Mouse (Mus musculus) cortical plate, adult 2 months (tissue): ENCODE data around the gene Tmem44. TPM values are rescaled to one million over a fixed set of nuclear protein-coding genes. Genes with fewer than 3 reads are reported as not detected.
A peak's percentile ranks its signal among the peaks of the same experiment; 100 is the strongest.

Experiments
- H3K27ac ChIP-seq: fragments of 200-500 bp; 2 replicates; pipeline ENCODE4 v1.5.1; 2012; ENCODE audit warnings: low read length, control low read depth, inconsistent platforms; ENCODE audit not compliant: insufficient read depth
- H3K4me1 ChIP-seq: fragments of 200-500 bp; 2 replicates; pipeline ENCODE4 v1.6.1; 2011; ENCODE audit warnings: low read length; ENCODE audit not compliant: control insufficient read depth, insufficient read depth
- H3K4me3 ChIP-seq: fragments of 200-500 bp; 2 replicates; pipeline ENCODE4 v1.5.1; 2011; ENCODE audit warnings: mild to moderate bottlenecking, low read length, control low read depth; ENCODE audit not compliant: insufficient read depth
- CTCF ChIP-seq: fragments of 200-500 bp; IDR thresholded peaks from 2 replicates; pipeline ENCODE4 v1.5.1; 2011; ENCODE audit warnings: mild to moderate bottlenecking, control low read depth, low read length; ENCODE audit not compliant: insufficient read depth; ENCODE audit errors: extremely low read depth
- POLR2A ChIP-seq: fragments of 200-500 bp; IDR thresholded peaks from 2 replicates; pipeline ENCODE4 v1.6.1; 2011; ENCODE audit warnings: mild to moderate bottlenecking, low read length, control low read depth; ENCODE audit not compliant: insufficient read depth; ENCODE audit errors: extremely low read depth
- polyA plus RNA-seq: library from polyadenylated mRNA; depleted of rRNA; stranded (reverse); fragments of >200 nt; gene quantifications from 2 replicates; pipeline ENCODE4 v1.2.3, GENCODE M21; 2012

Gene Tmem44
- polyA plus RNA-seq, 1 experiment = 92.0 TPM

DNA sequence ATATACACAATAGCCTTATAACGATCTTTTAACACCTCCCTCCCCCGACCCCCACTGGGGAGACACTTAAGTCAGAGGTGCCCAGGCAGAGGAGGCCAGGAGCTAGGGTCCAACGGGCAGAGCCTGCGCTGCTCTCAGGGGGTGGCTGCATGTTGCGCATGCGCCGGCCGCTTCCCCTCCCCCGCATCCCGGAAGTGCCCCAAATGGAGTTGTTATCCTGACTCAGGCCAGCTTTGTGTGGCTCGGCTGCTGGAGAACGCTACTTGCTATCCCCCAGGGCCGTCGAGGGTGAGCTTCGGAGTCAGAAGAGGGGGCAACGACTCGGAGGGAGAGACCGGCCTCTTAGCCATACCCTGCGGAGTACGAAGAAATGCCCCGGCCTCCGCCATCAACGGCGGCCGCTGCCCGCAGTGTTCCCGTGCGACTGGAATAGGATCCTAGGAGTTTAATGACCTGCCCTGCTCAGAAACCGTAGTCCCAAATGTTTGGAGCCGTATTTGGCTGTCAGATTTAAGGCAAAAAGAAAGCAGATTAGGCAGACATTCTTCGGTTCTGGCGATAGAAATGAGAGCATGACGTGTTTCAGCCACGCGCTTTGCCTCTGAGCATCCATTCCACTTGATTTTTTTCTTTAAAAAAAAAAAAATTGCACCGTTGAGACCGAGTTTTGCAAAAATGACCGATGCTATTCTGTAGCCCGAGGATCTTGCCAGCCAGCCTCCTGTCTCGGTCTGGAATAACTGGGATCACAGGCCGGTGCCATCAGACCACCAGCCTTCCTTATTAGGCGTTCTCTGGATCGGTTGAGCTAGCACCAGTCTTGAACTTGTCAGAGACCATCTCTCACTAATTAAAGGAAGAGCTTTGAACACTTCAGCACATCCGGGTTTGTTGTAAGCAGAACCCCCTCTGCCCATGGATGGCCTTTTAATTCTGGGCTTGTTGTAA, 39.9 kb downstream of the Tmem44 start:
- Histone ChIP-seq H3K4me1 (no peaks in the 10 kb centered on the region; the same call in 1 of the 2 replicates), H3K4me3 (peak overlapping the region; percentile 37), H3K27ac (peak overlapping the region; percentile 58)
- TF ChIP-seq CTCF (no peak), POLR2A (peak; percentile 92)

DNA sequence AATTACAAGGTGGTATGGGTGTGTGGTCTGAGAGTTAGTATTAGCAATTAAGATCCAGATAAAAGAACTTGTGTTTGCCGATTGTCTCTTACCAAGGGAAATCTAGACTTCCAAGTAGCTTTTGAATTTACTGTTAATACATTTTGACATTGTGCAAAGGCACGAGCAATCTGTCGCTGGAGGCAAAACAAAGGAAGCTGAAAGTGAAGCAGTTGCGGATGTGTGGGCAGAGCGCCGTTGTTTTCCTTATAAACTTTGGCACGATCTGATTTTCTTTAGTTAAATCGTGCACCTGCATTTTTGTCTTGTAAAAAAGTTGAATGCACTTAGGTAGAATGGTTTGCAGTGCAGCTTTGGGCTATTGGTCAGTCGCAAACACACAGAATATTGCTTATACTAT, 40.6 kb downstream of the Tmem44 start:
- TF ChIP-seq CTCF (no peak), POLR2A (no peak)
- Histone ChIP-seq H3K27ac (peak overlapping the region; percentile 25; the same call in 1 of the 2 replicates), H3K4me1 (no peaks in the 10 kb centered on the region; the same call in 1 of the 2 replicates), H3K4me3 (peak overlapping the region; percentile 37)

DNA sequence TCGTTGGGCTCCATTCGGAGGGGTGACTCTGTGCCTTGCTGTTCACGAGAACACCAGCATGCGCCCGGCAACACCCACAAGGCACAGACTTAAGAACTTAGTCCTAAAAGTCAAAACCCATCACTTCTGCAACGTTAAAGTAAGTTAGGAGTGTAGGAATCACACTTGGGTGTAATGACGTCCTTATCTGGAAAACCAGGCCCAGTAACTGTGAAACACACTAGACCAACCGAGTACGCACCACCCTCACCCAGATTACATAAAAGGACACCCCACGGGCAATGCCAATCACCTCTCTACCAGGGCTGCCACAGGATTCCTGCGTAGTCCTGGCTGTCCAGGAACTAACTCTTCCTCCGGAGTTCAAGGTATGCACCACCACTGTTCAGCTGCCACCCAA, 41.3 kb downstream of the Tmem44 start:
- H3K4me3 ChIP-seq = no peak overlapping the region
- TF ChIP-seq POLR2A (no peak), CTCF (no peak)
- no peak overlapping the region for H3K27ac ChIP-seq
- no peaks in the 10 kb centered on the region; the same call in 1 of the 2 replicates for H3K4me1 ChIP-seq

DNA sequence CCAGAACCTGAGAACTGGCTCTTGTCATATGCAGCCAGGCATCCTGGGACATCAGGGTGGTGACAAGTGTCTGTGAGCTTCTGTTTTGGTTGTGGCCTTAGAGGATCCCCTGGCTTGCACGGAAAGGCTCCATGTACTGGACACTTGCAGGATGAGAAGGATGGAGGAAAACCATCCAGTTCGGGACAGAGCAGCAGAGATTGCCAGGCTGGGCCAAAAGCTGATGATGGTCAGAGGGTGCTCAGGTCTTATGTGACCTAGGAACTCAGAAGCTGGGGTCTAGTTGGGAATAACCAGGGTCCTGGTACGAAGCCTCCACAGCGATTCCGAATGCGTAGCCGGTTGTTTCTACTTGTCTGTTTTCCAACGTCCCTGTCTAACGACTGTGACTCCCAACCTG, 41.9 kb downstream of the Tmem44 start:
- H3K4me1 ChIP-seq = no peaks in the 10 kb centered on the region; the same call in 1 of the 2 replicates
- H3K4me3 ChIP-seq = no peak overlapping the region
- TF ChIP-seq POLR2A (no peak), CTCF (no peak)
- no peak overlapping the region for H3K27ac ChIP-seq

DNA sequence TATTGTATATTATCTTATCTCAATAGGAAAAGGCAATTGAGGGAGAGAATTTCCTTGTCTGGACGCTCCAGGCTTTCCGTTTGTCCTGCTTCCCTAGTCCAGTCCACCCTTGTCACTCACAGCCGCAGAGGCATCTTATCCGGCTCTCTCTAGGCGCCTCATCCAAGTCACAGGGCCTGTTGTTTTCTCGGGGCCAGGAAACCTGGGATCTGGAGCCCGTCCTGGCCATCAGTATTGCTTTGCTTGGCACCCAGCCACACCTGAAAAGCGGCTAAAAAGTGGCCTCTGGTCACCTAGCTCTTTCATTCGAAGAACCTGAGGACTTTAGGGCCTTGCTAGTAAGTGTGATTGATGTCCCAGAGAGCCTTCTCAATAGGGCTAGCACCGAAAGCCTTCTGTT, 43.5 kb downstream of the Tmem44 start:
- no peak overlapping the region for H3K27ac ChIP-seq
- no peaks in the 10 kb centered on the region; the same call in 1 of the 2 replicates for H3K4me1 ChIP-seq
- no peak overlapping the region for H3K4me3 ChIP-seq
- TF ChIP-seq CTCF = no peak
- no peak for TF ChIP-seq POLR2A

DNA sequence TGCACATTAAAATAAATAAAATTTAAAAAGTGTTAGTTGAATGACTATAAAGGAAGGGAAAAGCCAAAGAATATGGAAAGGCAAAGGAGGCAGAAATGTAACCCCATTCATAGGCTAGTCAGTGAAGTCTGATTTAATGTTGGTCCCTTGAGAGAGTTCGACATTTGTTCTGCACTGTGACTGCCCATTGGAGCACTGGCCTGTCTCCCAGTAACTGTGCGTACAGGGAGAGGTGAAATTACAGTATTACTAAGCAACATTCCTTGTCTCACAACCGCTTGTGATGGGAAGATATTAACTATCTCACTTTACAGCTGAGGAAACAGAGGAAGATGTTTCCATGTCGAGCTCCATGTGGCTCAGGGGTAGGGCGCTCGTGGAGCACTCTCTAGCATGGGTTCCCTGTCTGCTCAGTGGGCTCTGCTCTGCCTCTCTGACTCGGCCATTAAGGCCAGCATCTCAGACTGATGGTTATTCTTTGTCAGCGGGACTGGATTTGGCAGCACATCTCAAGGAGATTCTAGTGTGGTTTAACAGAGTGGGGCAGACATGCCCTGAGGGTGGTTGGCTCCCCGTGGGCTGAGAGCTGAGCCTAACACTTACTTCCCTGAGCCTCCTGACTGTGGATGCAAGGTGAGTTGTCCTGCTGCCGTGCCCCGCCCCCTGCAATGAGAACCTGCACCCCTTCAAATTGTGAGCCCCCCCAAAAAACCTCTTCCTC, 45.2 kb downstream of the Tmem44 start:
- Histone ChIP-seq H3K4me3 (no peak overlapping the region), H3K4me1 (no peaks in the 10 kb centered on the region), H3K27ac (no peak overlapping the region)
- TF ChIP-seq POLR2A = no peak
- no peak for TF ChIP-seq CTCF

DNA sequence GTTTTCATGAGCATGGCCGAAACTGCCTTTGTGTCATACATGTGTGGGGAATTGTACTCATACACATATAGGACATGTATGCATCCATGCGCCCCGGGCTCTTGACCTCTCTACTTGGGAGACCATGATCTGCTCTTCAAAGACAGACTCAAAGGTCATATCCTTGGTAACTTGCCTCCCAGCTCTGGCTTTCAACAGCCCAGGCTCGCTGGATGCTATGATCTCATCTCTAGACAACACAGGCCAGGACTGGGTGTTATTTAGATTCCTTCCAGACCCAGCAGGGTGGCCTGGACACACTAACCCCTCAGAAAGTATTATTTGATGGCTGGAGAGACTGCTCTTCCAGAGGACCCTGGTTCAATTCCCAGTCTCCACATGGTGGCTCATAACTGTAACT, 45.8 kb downstream of the Tmem44 start:
- Histone ChIP-seq H3K27ac (no peak overlapping the region), H3K4me3 (no peak overlapping the region), H3K4me1 (no peaks in the 10 kb centered on the region)
- TF ChIP-seq CTCF (no peak), POLR2A (no peak)

DNA sequence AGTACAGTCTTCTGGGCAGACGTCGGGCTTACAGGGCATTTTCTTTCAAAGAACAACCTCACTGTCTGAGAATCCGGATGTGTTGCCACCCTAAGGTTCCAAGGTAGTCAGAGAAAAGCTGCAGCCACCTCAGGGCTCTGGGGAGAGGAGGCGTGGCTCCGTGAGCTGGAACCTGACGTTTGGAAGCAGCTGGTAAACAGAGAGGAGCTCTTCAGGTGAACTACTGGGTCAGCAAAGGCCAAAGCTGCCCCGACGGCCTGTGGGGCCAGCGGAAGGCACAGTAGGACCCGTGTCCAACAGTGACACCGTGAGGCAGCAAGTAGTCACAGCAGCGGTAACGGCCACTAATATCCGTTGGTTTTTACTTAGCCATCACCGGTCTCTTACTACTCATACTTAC, 46.7 kb downstream of the Tmem44 start:
- TF ChIP-seq CTCF (peak; percentile 82), POLR2A (no peak)
- H3K4me3 ChIP-seq = no peak overlapping the region
- no peaks in the 10 kb centered on the region for H3K4me1 ChIP-seq
- H3K27ac ChIP-seq = no peak overlapping the region

DNA sequence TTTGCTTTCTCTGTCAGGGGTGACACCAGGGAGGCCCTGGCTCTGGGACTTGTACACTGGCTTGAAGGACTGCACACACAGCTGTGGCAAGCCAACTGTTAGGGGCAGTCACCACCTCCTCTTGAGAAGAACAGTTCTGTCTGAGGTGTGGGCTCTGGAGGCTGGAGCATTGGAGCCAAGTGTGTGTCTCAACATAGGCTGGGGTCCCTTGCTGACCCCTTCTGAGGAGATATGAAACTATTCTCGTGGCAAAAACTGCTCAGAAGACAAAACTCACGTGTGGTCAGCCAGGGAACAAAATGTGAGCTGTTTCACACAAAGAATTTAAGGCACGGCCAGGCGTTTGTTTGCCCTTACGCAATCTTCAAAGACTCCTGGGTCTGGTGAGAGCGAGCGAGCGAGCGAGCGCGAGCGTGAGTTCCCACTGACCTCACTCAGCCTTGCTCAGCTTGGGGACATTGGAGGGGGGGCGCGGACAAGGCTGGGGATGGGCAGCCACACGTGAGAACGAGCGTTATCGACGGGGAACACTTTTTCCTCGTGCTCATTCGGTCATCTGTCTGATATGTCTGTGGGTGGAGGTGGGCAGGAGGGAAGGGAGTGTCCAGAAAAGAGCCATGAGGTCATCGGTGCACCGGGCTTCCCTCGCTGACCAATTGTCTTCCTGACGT, 48.3 kb downstream of the Tmem44 start:
- no peak overlapping the region for H3K4me3 ChIP-seq
- H3K4me1 ChIP-seq = no peaks in the 10 kb centered on the region
- TF ChIP-seq CTCF = no peak
- no peak for TF ChIP-seq POLR2A
- peak overlapping the region; percentile 74; the same call in 1 of the 2 replicates for H3K27ac ChIP-seq

DNA sequence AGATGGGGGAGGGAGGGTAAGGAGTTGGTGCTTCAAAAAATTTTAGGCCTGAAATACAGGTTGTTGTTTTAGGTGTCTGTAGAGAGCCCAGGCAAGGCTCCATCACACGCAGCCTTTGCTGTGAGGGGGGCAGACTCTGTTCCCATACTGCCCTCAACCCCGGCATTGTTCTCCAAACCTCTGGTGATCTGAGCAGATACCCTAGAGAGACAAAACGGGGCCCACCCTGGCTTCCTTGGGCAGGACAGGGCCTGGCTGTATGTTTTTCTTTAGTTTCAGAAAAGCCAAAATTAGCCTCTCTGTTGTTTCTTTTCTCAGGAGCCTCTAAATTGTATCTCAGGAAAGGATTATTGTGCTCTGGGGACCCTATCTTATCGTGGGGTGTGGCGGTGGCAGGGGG, 49.0 kb downstream of the Tmem44 start:
- Histone ChIP-seq H3K27ac (no peak overlapping the region), H3K4me3 (no peak overlapping the region), H3K4me1 (no peaks in the 10 kb centered on the region)
- no peak for TF ChIP-seq POLR2A
